Comparison of ENCODE assay signal across 8 mouse cellular contexts in the genomic region with DNA sequence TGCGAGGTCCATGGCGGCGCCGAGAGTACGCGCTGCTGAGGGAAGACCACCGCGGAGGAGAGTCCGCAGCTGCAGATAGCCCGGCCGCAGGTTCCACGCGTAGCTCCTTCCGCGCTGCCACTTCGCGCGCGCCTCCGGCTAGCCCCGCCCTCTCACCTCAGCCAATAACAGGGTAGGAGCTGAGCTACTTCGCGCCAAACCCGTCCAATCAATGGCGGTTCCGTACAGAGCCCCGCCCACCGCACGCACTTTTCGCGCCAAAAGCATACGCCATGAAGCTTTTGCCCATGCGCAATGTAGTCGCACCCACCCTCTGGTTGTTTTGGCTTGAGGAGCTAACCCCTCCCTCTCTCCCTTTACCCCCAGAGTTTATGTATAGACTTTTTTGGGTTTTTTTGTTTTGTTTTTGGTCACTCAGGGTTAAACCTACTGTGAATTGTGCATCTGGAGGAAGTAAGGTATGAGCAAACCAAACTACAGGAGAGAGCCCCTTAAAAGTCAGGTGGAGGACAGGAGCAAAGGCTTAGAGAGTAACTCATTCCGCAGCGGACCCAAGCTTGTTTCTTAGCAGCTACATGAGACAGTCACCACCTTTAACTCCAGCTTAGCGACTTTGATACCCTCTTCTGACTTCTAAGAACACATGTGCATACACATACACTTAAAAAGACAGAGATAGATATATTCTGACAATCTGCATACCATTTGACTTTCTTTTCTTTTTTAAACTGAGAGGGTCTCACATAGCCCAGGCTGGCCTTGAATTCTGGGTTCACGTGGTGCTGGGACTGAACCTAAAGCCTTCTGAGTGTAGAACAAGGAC. TPM values are rescaled to one million over a fixed set of nuclear protein-coding genes. Genes with fewer than 3 reads are reported as not detected.
DNase-seq lines count a peak whose midpoint lies in the region; ATAC-seq and TF ChIP-seq lines count a peak whose summit lies in the region.

Gene Mcm6, minus strand, starts transcription at position 111 of the 823 bp plus-strand sequence.

- H3K36me3 ChIP-seq in CH12.LX (replicated peaks in 1 of 2; ENCODE audit: control insufficient read depth in 1 of 2, insufficient read depth in 1 of 2, low read length in 1 of 2), result peaks cover 23 to 49% of the 10 kb centered on the region in 2 experiments
- H3K36me3 ChIP-seq in forebrain, embryonic 11.5 days (ENCODE audit: control insufficient read depth, insufficient read depth, low read length), result peaks cover 2% of the 10 kb centered on the region; the same call in 1 of the 2 replicates
- H3K36me3 ChIP-seq in heart, embryonic 16.5 days (ENCODE audit: control insufficient read depth, insufficient read depth), result peaks cover 27% of the 10 kb centered on the region
- H3K36me3 ChIP-seq in liver, embryonic 15.5 days (replicated peaks), result peaks cover 54% of the 10 kb centered on the region
- H3K36me3 ChIP-seq in neural tube, embryonic 12.5 days, result peaks cover 31% of the 10 kb centered on the region

- H3K27ac ChIP-seq in CH12.LX (ENCODE audit: insufficient read depth, low read depth), result peak within 1 kb of the TSS; percentile 83
- H3K27ac ChIP-seq in forebrain, embryonic 11.5 days (ENCODE audit: low read depth, low read length), result peak within 1 kb of the TSS; percentile 79
- H3K27ac ChIP-seq in heart, embryonic 16.5 days (ENCODE audit: low read length), result peak within 1 kb of the TSS; percentile 94
- peak within 1 kb of the TSS; percentile 85 for H3K27ac ChIP-seq in liver, embryonic 15.5 days (replicated peaks)
- H3K27ac ChIP-seq in neural tube, embryonic 12.5 days, result no peak within 1 kb of the TSS

- peak within 1 kb of the TSS; percentile 99 for H3K4me2 ChIP-seq in CH12.LX (ENCODE audit: insufficient read depth, low read depth, poor library complexity, severe bottlenecking)
- peak within 1 kb of the TSS; percentile 62 for H3K4me2 ChIP-seq in forebrain, embryonic 11.5 days (ENCODE audit: low read depth, low read length, severe bottlenecking)
- H3K4me2 ChIP-seq in heart, embryonic 16.5 days (ENCODE audit: low read depth, low read length), result peak within 1 kb of the TSS; percentile 76
- H3K4me2 ChIP-seq in liver, embryonic 15.5 days, result peak within 1 kb of the TSS; percentile 82
- peak within 1 kb of the TSS; percentile 73 for H3K4me2 ChIP-seq in neural tube, embryonic 12.5 days (replicated peaks)

- peak; percentile 32; the same call in 1 of the 2 replicates for TF ChIP-seq EP300 in CH12.LX (IDR thresholded peaks at IDR 0.05; ENCODE audit: low read length)

- H3K79me2 ChIP-seq in CH12.LX (replicated peaks; ENCODE audit: control insufficient read depth, extremely low read depth, insufficient read depth, poor library complexity, severe bottlenecking), result peaks cover 45% of the 10 kb centered on the region

- peaks cover 0 to 35% of the 10 kb centered on the region in 2 experiments; a peak in 2 of 4 replicates for H3K4me1 ChIP-seq in CH12.LX (ENCODE audit: control insufficient read depth in 1 of 2, insufficient read depth in 2 of 2)
- 0 out of 2 replicates have a peak, but pooled peaks cover 2% of the 10 kb centered on the region for H3K4me1 ChIP-seq in forebrain, embryonic 11.5 days (replicated peaks; ENCODE audit: control insufficient read depth, insufficient read depth, low read length)
- peaks cover 27% of the 10 kb centered on the region for H3K4me1 ChIP-seq in heart, embryonic 16.5 days (ENCODE audit: control insufficient read depth, insufficient read depth, low read length)
- H3K4me1 ChIP-seq in liver, embryonic 15.5 days (replicated peaks), result peaks cover 48% of the 10 kb centered on the region
- H3K4me1 ChIP-seq in neural tube, embryonic 12.5 days, result peaks cover 22% of the 10 kb centered on the region

- H3K27me3 ChIP-seq in CH12.LX (replicated peaks), result no peaks in the 10 kb centered on the region
- no peaks in the 10 kb centered on the region for H3K27me3 ChIP-seq in forebrain, embryonic 11.5 days (ENCODE audit: control insufficient read depth, insufficient read depth, low read length)
- H3K27me3 ChIP-seq in heart, embryonic 16.5 days (ENCODE audit: control insufficient read depth, insufficient read depth, low read length), result no peaks in the 10 kb centered on the region
- H3K27me3 ChIP-seq in liver, embryonic 15.5 days, result no peaks in the 10 kb centered on the region
- H3K27me3 ChIP-seq in neural tube, embryonic 12.5 days (replicated peaks), result no peaks in the 10 kb centered on the region

- peak; percentile 82 for TF ChIP-seq POLR2A in CH12.LX (IDR thresholded peaks at IDR 0.05; ENCODE audit: low read depth, low read length)

- peak; percentile 99 for ATAC-seq in forebrain, embryonic 11.5 days (replicated peaks; ENCODE audit: low FRiP score)
- ATAC-seq in heart, embryonic 16.5 days (replicated peaks; ENCODE audit: extremely low read depth, insufficient read depth, low FRiP score), result peak; percentile 98
- peak; percentile 92 for ATAC-seq in liver, embryonic 15.5 days (ENCODE audit: insufficient read depth)
- peak; percentile 98 for ATAC-seq in neural tube, embryonic 12.5 days (ENCODE audit: low FRiP score, low read depth)

- 3% methylated on average over 38 of the region's 38 CpGs for WGBS in forebrain, embryonic 11.5 days
- WGBS in heart, embryonic 16.5 days, result 2% methylated on average over 38 of the region's 38 CpGs
- WGBS in liver, embryonic 15.5 days (ENCODE audit: insufficient replicate concordance), result 2% methylated on average over 38 of the region's 38 CpGs
- 4% methylated on average over 38 of the region's 38 CpGs for WGBS in neural tube, embryonic 12.5 days

- peak within 1 kb of the TSS; percentile 77 to 95 (median 85) for H3K4me3 ChIP-seq in CH12.LX (replicated peaks in 1 of 3; ENCODE audit: low read depth in 2 of 3, low read length in 2 of 3, poor library complexity in 1 of 3)
- peak within 1 kb of the TSS; percentile 88 for H3K4me3 ChIP-seq in forebrain, embryonic 11.5 days (ENCODE audit: low read depth, low read length)
- peak within 1 kb of the TSS; percentile 90 for H3K4me3 ChIP-seq in heart, embryonic 16.5 days (ENCODE audit: low read length)
- H3K4me3 ChIP-seq in liver, embryonic 15.5 days (replicated peaks), result peak within 1 kb of the TSS; percentile 97
- peak within 1 kb of the TSS; percentile 82 for H3K4me3 ChIP-seq in neural tube, embryonic 12.5 days

- dilution Hi-C loops in CH12.LX (cut with MboI; ENCODE audit: extremely low pct_ligation_motif_present, extremely low pct_unique_long_range_greater_than_20kb, low sequenced_read_pairs), result no loop called here

- peak within 1 kb of the TSS; percentile 76 for H3K9ac ChIP-seq in CH12.LX (ENCODE audit: insufficient read depth, low read depth)
- H3K9ac ChIP-seq in forebrain, embryonic 11.5 days (ENCODE audit: low read length), result peak within 1 kb of the TSS; percentile 92
- H3K9ac ChIP-seq in heart, embryonic 16.5 days (ENCODE audit: low read length), result peak within 1 kb of the TSS; percentile 87
- H3K9ac ChIP-seq in liver, embryonic 15.5 days, result peak within 1 kb of the TSS; percentile 91
- H3K9ac ChIP-seq in neural tube, embryonic 12.5 days, result peak within 1 kb of the TSS; percentile 69

- in situ Hi-C loops in CH12.LX (cut with MboI; ENCODE audit: low pct_ligation_motif_present, low pct_unique_long_range_greater_than_20kb, low sequenced_read_pairs), result loop anchor here (10.0 kb wide), 2 partner anchors 225 to 365 kb away; no protein-coding TSS in a partner anchor

- no peak for TF ChIP-seq CTCF in CH12.LX (conservative IDR thresholded peaks at IDR 0.05 in 1 of 2, IDR thresholded peaks at IDR 0.05 in 1 of 2; ENCODE audit: low read depth in 2 of 2, low read length in 2 of 2)

- H3K9me3 ChIP-seq in CH12.LX (replicated peaks; ENCODE audit: low read length), result no peaks in the 10 kb centered on the region
- H3K9me3 ChIP-seq in forebrain, embryonic 11.5 days (ENCODE audit: control insufficient read depth, low read length), result no peaks in the 10 kb centered on the region
- no peaks in the 10 kb centered on the region for H3K9me3 ChIP-seq in heart, embryonic 16.5 days (replicated peaks; ENCODE audit: control insufficient read depth, low read length)
- no peaks in the 10 kb centered on the region for H3K9me3 ChIP-seq in liver, embryonic 15.5 days (replicated peaks)
- no peaks in the 10 kb centered on the region for H3K9me3 ChIP-seq in neural tube, embryonic 12.5 days

- peak; percentile 98 for DNase-seq in CH12.LX (ENCODE audit: extremely low read depth)
- peak; percentile 94 for DNase-seq in c-Kit-positive CD71-positive TER-119-negative erythroid progenitor cells, embryonic 14.5 days (ENCODE audit: low read depth)
- peak; percentile 96 for DNase-seq in forebrain, embryonic 11.5 days (ENCODE audit: low spot score)
- DNase-seq in kidney, postnatal 36 days, result peak; percentile 96 to 97
- peak; percentile 88 for DNase-seq in telencephalon, adult 2 months (ENCODE audit: low read depth, low spot score)

- TF ChIP-seq RAD21 in CH12.LX (IDR thresholded peaks at IDR 0.05; ENCODE audit: low read depth, low read length), result no peak

TF ChIP-seq in CH12.LX, 34 proteins besides CTCF, POLR2A, EP300 and RAD21 (continues in another document):
- TF ChIP-seq CHD1 (IDR thresholded peaks at IDR 0.05; ENCODE audit: low read depth, low read length) (0 out of 2 replicates have a peak, but pooled peaks have one; percentile 37), MAZ (IDR thresholded peaks at IDR 0.05; ENCODE audit: low read depth, low read length) (peak; percentile 86; the same call in 1 of the 2 replicates), TCF12 (IDR thresholded peaks at IDR 0.05; ENCODE audit: low read depth, low read length) (peak; percentile 72), KAT2A (IDR thresholded peaks at IDR 0.05; ENCODE audit: insufficient replicate concordance, low read length) (peak; percentile 88), PAX5 (IDR thresholded peaks at IDR 0.05; ENCODE audit: low read length) (no peak), RCOR1 (conservative IDR thresholded peaks at IDR 0.05; ENCODE audit: low read depth, low read length) (peak; percentile 82; the same call in 1 of the 2 replicates), ELF1 (IDR thresholded peaks at IDR 0.05; ENCODE audit: low read depth, low read length) (peak; percentile 86), ZC3H11A (IDR thresholded peaks at IDR 0.05; ENCODE audit: low read depth, low read length) (no peak), JUND (conservative IDR thresholded peaks at IDR 0.05; ENCODE audit: low read depth, low read length) (no peak), ZKSCAN1 (IDR thresholded peaks at IDR 0.05; ENCODE audit: borderline replicate concordance, low read depth, low read length) (no peak), BHLHE40 (IDR thresholded peaks at IDR 0.05; ENCODE audit: low read depth, low read length) (peak; percentile 51), NRF1 (IDR thresholded peaks at IDR 0.05; ENCODE audit: low read depth, low read length) (peak; percentile 87)

RNA-seq across cellular contexts. Expression of gene Mcm6, which starts in this region (rescaled TPM):
- total RNA-seq in CH12.LX (2012; rRNA removed) (260 and 289 TPM in 2 replicates), CH12.LX (2014; rRNA removed) (457 and 467 TPM in 2 replicates)
- 296 and 297 TPM in 2 replicates for polyA plus RNA-seq in CH12.LX (2012; ENCODE audit: insufficient read length, low read depth)
- 343 and 344 TPM in 2 replicates for polyA plus RNA-seq in forebrain, embryonic 11.5 days (2014; fragmentation: Nextera tagmentation; extraction: Ambion mirVana)
- 145 and 172 TPM in 2 replicates for polyA plus RNA-seq in heart, embryonic 16.5 days (2015; fragmentation: Nextera tagmentation; extraction: Ambion mirVana)
- polyA plus RNA-seq in liver, embryonic 15.5 days (2015; fragmentation: Nextera tagmentation; extraction: Ambion mirVana), result 211 and 212 TPM in 2 replicates
- polyA plus RNA-seq in neural tube, embryonic 12.5 days (2016; fragmentation: Nextera tagmentation; extraction: Ambion mirVana), result 165 and 173 TPM in 2 replicates
